Mouse (Mus musculus) limb, embryonic 14.5 days (tissue): Measurements from ENCODE around the gene Ms4a1. TPM values are rescaled to one million over a fixed set of nuclear protein-coding genes. Genes with fewer than 3 reads are reported as not detected.
"Not testable (repeated sequence)": the region's sequence is repeated elsewhere in the genome, so short reads cannot be mapped to it uniquely, and the experiment has no call there.

Source experiments
- ATAC-seq: fragments of 200-750 bp; cut with Nextera tagmentation; 2 replicates; pipeline ENCODE4 v1.8.0; 2017; ENCODE audit warnings: low read depth, moderate number of reproducible peaks, moderate TSS enrichment; ENCODE audit not compliant: low FRiP score
- DNase-seq: peaks from one replicate; pipeline ENCODE4 v3.0.0-alpha.2; 2015; ENCODE audit warnings: low spot score
- H3K27ac ChIP-seq: fragments of 300-500 bp; sonication (generic); replicated peaks from 2 replicates; pipeline ENCODE4 v1.5.1; 2014; ENCODE audit warnings: low read depth, mild to moderate bottlenecking, low read length, moderate library complexity, mixed read lengths
- H3K27me3 ChIP-seq: fragments of 300-500 bp; sonication (generic); 2 replicates; pipeline ENCODE4 v1.6.1; 2014; ENCODE audit warnings: low read length, mixed read lengths; ENCODE audit not compliant: control insufficient read depth, insufficient read depth
- H3K36me3 ChIP-seq: fragments of 300-500 bp; sonication (generic); 2 replicates; pipeline ENCODE4 v1.6.1; 2014; ENCODE audit warnings: mild to moderate bottlenecking, low read length, moderate library complexity, mixed read lengths; ENCODE audit not compliant: control insufficient read depth, insufficient read depth
- H3K4me1 ChIP-seq: fragments of 300-500 bp; sonication (generic); 2 replicates; pipeline ENCODE4 v1.6.1; 2014; ENCODE audit warnings: antibody characterized with exemption, low read length, mixed read lengths; ENCODE audit not compliant: control insufficient read depth, insufficient read depth
- H3K4me2 ChIP-seq: fragments of 300-500 bp; sonication (generic); replicated peaks from 2 replicates; pipeline ENCODE4 v1.6.1; 2014; ENCODE audit warnings: low read depth, mild to moderate bottlenecking, low read length, moderate library complexity; ENCODE audit not compliant: severe bottlenecking
- H3K4me3 ChIP-seq: fragments of 300-500 bp; sonication (generic); replicated peaks from 2 replicates; pipeline ENCODE4 v1.5.1; 2014; ENCODE audit warnings: low read length
- H3K9ac ChIP-seq: fragments of 300-500 bp; sonication (generic); 2 replicates; pipeline ENCODE4 v1.6.1; 2014; ENCODE audit warnings: mild to moderate bottlenecking, low read depth, low read length, moderate library complexity; ENCODE audit not compliant: severe bottlenecking
- H3K9me3 ChIP-seq: fragments of 300-500 bp; sonication (generic); 2 replicates; pipeline ENCODE4 v1.6.1; 2016; ENCODE audit warnings: low read length; ENCODE audit not compliant: control insufficient read depth
- POLR2A ChIP-seq: fragments of 200-500 bp; IDR thresholded peaks from 2 replicates; pipeline ENCODE4 v1.8.0; 2012; ENCODE audit warnings: inconsistent platforms, mild to moderate bottlenecking, moderate library complexity, borderline replicate concordance; ENCODE audit not compliant: insufficient read depth, insufficient read length; ENCODE audit errors: extremely low read depth
- WGBS: fragments of 180-500 bp; shearing (Covaris S2); extraction: QIAGEN DNeasy Blood & Tissue Kit; methylation state at CpG from one replicate; pipeline ENCODE4 v1.1.7; 2014; 5-methylcytosine and 5-hydroxymethylcytosine counted together
- polyA plus RNA-seq, 2 experiments: library from polyadenylated mRNA; depleted of rRNA in 1 of 2; stranded (reverse) in 1 of 2; unstranded in 1 of 2; fragments of >200 nt; fragmentation: Nextera tagmentation in 1 of 2; extraction: Ambion mirVana in 1 of 2; gene quantifications; 2 replicates each; pipeline versions ENCODE4 v1.2.1 to v1.2.3; 2012 to 2014

Gene Ms4a1
- not detected in 2 replicates for polyA plus RNA-seq (2012; rRNA removed)
- polyA plus RNA-seq (2014; fragmentation: Nextera tagmentation; extraction: Ambion mirVana), result not detected in 2 replicates

DNA sequence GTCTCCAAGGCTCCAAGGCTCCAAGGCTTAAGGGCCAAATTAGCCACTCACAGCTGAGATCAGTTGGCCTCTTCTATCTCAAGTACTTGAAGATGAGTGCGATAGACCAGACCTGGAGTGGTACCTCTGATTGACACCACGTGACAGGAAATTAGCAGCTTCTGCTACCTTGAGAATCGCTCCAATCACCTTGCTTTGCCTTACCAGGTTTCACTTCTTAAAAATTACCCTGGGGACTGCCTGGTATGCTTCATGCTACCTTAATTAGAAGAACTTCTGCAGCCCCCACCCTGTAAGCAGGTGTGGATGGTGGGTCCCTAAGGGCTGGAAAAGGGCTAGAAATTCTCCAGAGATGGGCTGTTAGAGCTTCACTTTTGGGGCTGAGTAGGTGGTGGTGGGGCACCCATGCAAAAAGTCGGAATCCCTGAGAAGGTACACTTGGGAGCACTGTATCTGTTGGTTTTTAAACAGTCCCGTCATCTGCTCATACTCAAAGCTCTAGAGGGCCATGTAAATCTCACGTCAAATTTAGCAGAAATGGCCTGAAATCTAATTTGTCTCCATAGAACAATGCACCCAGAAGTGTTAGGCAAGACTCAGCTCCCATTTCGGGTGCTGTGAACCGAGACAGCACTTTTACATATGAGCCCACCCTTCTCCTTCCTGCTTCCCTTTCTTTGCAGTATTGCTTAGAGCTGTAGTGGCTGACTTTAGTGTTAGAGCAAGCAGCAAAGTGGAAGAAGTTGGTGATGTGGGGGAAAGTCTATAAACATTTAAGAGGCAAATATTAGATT, at the start of gene Ms4a1:
TSS of gene Ms4a1 (minus strand) at position 190 of the 794 bp plus-strand sequence.
- ATAC-seq, result no peak
- Histone ChIP-seq H3K4me2 (no peak within 1 kb of the TSS), H3K36me3 (no peaks in the 10 kb centered on the region), H3K27ac (no peak within 1 kb of the TSS), H3K9ac (no peak within 1 kb of the TSS), H3K4me1 (no peaks in the 10 kb centered on the region), H3K27me3 (no peaks in the 10 kb centered on the region), H3K9me3 (no peaks in the 10 kb centered on the region), H3K4me3 (no peak within 1 kb of the TSS)
- 83% methylated on average over 8 of the region's 8 CpGs for WGBS
- no peak for DNase-seq
- TF ChIP-seq POLR2A, result no peak

DNA sequence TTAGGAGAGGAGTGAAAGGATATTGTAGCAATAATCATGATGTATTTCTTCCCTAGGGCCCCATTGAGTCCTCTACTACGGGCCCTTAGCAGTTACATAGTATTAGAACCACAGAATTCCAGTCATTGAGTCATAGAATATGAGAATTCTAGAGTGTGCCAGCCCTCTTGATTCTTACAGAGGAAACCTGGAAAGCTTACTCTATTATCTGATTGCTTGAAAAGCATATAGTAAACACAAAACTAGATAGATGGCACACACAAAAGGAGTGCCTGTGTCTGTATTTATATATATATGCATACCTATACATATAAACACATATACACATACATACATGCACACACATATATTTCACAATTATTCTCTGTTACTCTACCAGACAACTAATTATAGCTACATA, 48.3 kb upstream of the Ms4a1 start, which contains the start of gene Ms4a14:
TSS of gene Ms4a14 (minus strand) at position 101 of the 400 bp plus-strand sequence.
- Histone ChIP-seq H3K4me1 (no peaks in the 10 kb centered on the region), H3K27ac (no peak within 1 kb of the TSS), H3K4me2 (no peak within 1 kb of the TSS), H3K4me3 (no peak within 1 kb of the TSS), H3K27me3 (no peaks in the 10 kb centered on the region), H3K9ac (no peak within 1 kb of the TSS), H3K9me3 (no peaks in the 10 kb centered on the region), H3K36me3 (no peaks in the 10 kb centered on the region)
- 77% methylated on average over 1 of the region's 1 CpGs for WGBS
- no peak for DNase-seq
- ATAC-seq, result no peak
- TF ChIP-seq POLR2A, result no peak

DNA sequence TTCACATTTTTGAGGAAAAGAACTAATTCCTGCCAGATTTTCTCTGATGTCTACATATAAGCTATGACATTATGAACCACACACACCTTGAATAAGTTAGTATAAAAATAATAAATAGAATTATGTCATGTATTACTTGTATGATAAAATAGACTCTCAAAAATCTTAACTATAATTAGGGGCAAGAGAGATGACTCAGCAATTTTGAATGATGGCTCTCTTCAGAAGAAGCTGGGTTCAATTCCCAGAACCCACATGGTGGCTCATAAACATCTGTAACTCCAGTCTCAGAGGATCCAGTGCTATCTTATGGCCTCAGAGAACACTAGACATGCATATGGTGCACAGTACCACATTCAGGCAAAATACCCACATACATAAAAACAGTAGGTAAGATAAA, 42.8 kb upstream of the Ms4a1 start:
- no peaks in the 10 kb centered on the region for H3K4me1 ChIP-seq
- no peaks in the 10 kb centered on the region for H3K9me3 ChIP-seq
- H3K4me2 ChIP-seq, result no peak overlapping the region
- H3K27ac ChIP-seq, result no peak overlapping the region
- no peak for ATAC-seq
- no peaks in the 10 kb centered on the region for H3K27me3 ChIP-seq
- no peak overlapping the region for H3K9ac ChIP-seq
- no peak overlapping the region for H3K4me3 ChIP-seq
- H3K36me3 ChIP-seq, result no peaks in the 10 kb centered on the region
- no peak for DNase-seq
- TF ChIP-seq POLR2A, result no peak

DNA sequence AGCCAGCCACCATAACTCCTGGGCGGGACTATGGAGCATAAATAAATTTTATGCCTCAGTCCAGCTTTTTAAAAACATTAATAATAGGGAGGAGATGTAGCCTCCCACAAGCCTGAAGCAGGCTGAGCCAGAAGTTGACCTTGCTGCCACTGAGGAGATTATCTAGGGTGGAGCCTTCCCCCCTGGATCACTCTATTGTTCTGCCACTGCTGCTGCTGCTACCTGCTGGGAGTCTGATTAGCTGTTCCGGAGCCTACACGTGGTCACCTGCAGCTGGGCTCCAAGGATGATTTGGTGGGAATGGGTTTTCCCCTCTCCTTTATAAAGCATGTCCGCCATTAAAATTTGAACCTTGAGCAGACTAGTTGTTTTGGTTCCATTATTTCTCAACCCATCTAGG, 33.5 kb upstream of the Ms4a1 start:
- not testable (repeated sequence) for H3K9me3 ChIP-seq, H3K9ac ChIP-seq, H3K4me2 ChIP-seq, H3K27ac ChIP-seq, ATAC-seq, H3K4me3 ChIP-seq, H3K36me3 ChIP-seq, H3K4me1 ChIP-seq, DNase-seq, H3K27me3 ChIP-seq
- WGBS, result 49% methylated on average over 4 of the region's 4 CpGs

DNA sequence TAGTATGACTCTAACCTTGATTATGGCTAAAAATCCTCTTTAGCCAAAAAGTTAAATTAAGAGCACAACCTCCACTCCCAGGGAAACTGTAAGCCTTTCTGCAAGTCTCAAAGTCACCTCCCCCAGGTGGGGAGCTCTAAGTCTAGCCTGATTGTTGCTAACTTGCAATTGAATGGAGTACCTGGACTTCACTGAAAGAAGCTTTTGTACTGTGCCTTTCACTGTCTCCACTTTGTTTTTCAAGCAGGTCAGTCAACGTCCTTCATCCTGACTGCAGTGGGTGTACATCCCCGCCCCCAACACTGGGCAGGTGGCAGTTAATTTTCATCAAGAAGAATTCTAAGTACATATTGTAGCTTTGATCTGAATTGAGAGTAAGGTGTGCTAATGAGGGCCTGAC, 32.9 kb upstream of the Ms4a1 start:
- WGBS, result 57% methylated on average over 2 of the region's 2 CpGs
- Histone ChIP-seq H3K27me3 (no peaks in the 10 kb centered on the region), H3K9ac (no peak overlapping the region), H3K27ac (no peak overlapping the region), H3K4me3 (no peak overlapping the region), H3K4me2 (no peak overlapping the region), H3K4me1 (no peaks in the 10 kb centered on the region), H3K36me3 (no peaks in the 10 kb centered on the region), H3K9me3 (no peaks in the 10 kb centered on the region)
- DNase-seq (no peak), ATAC-seq (no peak)
- no peak for TF ChIP-seq POLR2A

DNA sequence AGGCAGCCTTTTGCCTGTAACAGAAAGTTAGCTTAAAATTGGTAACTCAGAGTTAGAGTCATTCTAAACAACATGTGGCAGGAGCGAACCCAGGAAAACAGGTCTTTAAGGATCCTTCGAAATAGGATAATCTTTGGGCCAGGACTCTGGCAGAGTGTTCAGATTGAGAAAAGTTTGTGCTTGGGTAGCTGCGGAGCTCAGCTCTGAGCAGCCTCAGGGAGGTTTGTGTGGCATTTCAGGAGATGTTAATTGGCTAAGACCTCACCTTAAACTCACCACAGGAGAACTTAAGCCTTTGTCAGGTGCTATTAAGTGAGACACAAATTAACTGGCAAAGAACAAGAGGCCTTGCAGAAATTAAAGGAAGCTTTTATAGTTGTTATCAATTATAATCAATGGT, 27.6 kb upstream of the Ms4a1 start:
- H3K4me2 ChIP-seq, H3K9ac ChIP-seq, H3K27ac ChIP-seq, H3K4me3 ChIP-seq, H3K4me1 ChIP-seq, ATAC-seq, H3K27me3 ChIP-seq, DNase-seq, H3K36me3 ChIP-seq, H3K9me3 ChIP-seq: not testable (repeated sequence)
- WGBS, result 11% methylated on average over 3 of the region's 3 CpGs
